Mouse (Mus musculus) T-helper 17 cell (primary cell): Measurements from ENCODE around the gene Thap8.

Experiments used
- in situ Hi-C, 2 experiments: fragments of 300-600 bp; cut with MboI, MseI; formaldehyde crosslinking; loops; 1 replicate in 1 of 2; 2 replicates in 1 of 2; pipeline ENCODE4 v1.15.1; 2025; ENCODE audit warnings: high pct_unique_total_duplicates in 2 of 2

Thap8 gene

DNA sequence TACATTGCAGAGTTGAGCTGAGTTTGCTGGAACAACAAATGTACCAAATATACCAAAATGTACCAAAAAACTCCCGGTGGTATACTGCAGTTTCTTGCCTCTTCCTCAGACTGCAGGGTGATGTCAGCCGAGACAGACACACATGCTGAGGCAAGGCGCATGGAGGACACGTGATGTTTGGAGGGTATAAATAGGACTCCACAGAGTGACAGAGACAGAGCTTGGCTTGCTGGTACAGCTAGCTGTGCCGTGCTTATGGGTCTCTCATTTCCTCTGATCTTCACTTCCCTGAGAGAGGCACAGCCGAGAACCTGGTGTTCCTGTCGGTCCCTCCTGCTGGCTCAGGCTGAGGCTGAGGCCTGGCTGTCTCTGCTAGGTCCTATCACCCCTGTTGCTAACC lies 2.8 kb downstream of the Thap8 start:
- in situ Hi-C loops: no loop called here

DNA sequence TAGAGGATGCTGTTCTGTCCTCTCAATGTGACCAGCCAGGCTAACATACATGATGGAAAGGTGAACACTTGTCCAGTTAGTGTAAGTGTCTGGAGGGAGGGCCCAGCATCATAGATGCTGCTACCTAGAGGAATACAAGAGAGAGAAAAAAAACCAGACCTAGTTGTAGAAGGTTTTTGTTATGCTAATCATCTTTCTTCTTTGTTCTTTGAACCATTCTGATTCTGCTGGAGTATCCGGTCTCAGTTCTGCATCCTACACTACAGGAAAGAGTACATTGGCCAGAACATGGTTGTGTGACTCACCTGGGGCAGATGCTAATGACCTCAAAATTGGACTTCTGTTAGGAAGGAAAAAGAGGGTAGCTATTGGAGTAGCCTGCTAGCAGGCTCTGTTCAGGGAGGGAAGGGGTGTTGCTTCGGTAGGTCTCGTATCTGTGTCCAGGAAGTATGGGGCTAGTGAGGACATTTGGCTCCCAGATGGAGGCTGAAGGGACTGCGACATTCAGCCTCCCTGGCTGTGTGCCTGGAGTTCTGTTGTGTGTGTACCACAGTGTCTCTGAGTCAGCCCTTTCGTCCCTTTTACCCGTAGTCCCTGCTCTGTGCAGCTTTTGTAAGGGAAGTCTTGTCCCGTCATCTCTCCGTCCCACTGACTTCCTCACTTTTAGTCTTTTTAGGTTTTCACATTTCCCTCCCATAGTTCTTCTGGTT lies 7.0 kb downstream of the Thap8 start:
- in situ Hi-C loops: no loop called here

DNA sequence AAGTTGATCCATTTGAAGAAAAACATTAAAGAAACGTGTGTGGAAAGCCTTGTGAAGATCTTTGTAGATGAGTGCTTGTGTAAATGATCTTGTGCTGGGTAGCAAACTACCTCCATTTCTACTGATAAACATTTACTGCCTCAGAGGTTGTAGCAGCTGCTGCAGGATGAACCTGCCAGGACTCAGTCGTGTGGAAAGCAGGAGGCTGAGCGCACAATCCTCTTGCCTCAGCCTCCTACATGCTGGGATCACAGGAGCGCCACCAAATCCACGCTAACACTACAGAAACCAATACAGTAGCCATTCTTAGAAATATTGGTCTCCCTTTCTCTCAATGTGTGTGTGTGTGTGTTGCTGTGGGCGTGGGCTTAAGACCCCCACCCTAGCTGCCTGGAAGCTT lies 8.2 kb downstream of the Thap8 start:
- in situ Hi-C loops: no loop called here

DNA sequence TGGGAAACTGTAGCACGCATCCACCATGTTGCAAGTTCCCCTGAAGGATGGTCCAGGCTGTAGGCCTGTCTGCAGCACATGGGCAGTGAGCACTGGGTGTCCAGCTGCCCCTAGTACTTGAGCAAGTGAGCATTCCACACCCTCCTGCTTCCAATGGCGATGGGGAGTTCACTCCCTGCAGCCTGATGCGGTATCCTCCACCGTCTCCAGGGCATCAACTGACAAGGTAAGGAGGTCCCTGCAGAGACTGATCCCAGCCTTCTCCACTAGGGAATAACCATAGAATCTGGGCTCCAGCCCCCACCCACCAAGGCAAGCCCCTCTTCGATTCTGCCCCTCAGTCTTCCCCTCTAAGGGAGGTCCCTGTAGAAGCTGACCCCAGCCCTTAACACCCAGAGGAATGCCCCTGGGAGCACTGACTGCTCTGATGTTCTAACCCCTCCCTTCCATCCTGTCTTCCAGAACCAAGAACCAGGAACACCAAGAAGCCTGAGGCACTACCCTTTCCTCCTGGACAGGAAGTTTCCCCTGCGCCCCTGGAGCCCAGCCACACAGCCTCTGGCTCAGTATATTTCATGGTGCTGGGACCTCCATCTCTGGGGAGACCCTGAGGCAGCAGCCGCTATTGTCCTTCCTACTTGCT lies 9.3 kb downstream of the Thap8 start:
- in situ Hi-C loops: no loop called here

DNA sequence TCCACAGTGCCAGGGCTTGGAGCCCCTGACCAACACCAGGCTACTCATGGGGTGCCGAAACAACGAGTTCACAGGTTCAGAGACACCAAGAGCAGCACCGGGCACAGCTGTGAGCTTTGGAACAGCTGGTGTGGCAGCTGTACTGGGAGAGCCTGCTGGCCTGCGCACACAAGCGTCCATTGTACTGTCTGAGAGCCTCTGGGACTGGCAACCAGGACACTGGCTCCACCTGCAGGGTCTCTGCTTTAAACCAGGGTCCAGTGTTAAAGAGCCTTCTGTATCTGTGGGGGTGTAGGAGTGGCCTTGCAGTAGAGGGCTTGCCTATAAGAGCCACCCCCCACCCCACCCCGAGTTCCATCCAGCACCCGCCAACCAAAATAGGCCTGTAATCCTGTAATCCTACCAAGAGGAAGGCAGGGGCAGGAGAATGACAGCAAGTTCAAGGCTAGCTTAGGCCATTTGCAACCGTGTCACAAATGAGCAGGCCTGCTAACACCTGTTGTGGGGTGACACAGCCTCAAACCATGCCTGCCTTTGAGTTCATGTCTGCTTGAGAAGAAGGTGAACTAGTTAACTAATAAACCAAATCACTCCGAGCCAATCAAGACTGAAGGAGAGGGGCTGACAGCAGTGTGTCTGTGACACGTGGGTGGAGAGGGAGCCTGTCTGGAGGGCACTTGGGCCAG lies 10.0 kb downstream of the Thap8 start:
- in situ Hi-C loops: no loop called here

DNA sequence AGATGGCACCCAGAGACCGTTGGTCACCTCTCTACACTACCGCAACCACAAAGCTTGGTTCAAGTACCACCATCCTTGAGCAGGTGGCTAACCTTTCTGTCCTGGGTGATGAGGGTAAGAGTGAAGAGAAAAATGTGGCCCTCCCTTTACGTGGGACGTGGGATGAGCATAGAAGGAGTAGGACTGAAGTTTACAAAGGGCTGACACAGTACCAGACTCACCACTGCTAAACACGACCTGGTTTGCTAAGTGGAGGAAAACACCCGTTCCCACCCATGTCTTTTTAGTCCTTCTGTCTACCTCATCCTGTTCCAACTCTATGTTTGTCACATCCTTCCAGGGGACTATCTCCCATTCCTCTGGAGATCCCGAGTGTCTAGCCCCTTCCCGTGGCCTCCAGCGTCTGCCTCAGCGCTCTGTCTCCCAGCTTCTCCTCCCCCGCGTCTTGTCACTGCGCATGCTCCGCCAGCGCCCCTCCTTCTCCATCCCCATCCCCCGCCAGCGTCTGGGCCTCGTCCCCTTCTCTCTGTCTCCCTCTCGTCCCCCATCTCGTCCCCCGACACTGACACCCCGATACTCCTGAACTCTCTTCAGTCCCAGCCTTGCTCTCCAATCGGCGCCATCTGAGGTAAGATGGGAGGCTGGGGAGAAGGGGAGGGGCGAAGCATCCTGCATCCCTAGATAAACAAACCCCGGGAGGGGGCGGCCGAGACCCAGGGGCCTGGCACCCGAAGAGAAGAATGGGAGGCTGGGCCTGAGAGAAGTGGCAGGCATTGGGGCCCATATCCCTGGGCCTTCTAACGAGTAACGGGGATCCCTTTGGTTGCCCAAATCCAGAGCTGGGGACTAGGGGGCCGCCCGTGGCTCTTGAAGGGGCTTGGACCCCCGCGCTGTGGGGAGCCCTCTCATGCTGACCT lies 11.6 kb downstream of the Thap8 start, which contains the start of gene Clip3:
Gene Clip3, plus strand, starts transcription at position 514 of the 917 bp plus-strand sequence.
- in situ Hi-C loops: no loop called here

DNA sequence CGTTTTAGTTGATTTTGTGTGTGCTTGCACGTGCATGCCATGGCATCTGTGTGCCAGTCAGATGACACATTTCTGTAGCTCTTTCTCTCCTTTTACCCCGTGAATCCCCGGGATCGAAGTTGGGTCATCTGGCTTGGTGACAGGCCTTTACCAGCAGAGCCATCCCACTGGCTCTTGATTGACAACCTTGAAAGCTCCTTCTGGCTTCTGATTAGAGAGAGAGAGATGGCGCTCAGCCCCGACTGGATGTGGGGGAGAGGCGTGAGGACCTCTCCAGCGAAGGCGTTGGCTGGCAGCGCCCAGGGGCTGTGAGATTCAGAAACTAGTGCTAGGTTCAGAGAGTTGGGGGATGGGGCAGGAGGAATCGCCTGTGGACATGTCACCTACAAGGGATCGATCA lies 13.9 kb downstream of the Thap8 start:
- in situ Hi-C loops: no loop called here

DNA sequence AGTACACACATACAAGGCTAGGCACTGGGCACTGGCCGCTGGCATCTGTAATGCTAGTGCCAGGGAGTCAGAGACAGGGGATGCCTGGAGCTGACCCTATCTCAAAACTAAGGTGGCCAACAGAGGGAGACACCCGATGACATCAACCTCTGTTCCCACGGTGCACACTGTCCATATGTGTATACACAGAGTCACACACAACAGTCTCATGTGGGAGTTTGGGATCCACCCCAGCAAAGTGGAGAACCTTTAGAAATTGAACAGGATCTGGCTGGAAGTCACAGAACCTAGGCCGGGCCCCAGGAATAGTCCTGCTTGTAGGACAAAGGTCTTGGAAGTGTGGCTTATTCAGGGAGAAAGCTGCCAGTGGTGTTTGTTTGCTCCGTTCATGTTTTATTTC lies 14.4 kb downstream of the Thap8 start:
- in situ Hi-C loops: no loop called here

DNA sequence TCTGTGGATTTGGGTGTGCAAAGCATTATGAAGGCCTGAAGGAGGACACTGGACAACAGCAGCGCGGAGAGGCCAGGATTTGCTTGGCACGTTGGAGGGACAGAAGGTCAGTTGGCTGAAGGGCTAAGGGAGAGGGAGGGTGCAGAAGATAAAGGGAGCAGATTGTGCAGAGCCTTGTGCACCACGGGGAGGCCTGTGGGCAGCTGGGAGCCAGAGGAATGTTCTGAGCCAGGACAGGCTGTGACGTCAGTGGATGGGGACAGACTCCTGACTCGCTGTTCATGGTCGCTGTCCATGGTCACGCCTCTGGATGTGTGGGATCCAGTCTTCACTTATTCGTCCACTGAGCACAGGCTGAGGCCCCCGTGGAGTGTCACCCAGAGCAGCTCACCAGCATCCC lies 15.2 kb downstream of the Thap8 start:
- in situ Hi-C loops: no loop called here

DNA sequence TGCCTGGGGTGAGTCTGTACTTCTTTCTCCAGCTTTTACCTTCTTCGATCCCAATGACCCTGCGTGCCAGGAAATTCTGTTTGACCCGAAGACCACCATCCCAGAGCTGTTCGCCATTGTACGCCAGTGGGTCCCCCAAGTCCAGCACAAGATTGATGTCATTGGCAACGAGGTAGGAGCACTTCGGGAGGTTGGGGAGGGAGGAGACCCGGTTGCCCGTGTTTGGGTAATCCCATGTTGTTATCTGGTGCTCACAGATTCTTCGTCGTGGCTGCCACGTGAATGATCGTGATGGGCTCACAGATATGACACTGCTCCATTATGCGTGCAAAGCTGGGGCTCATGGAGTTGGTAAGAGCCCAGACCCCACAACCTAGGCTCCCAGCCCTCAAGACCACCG lies 16.9 kb downstream of the Thap8 start:
- in situ Hi-C loops: no loop called here

DNA sequence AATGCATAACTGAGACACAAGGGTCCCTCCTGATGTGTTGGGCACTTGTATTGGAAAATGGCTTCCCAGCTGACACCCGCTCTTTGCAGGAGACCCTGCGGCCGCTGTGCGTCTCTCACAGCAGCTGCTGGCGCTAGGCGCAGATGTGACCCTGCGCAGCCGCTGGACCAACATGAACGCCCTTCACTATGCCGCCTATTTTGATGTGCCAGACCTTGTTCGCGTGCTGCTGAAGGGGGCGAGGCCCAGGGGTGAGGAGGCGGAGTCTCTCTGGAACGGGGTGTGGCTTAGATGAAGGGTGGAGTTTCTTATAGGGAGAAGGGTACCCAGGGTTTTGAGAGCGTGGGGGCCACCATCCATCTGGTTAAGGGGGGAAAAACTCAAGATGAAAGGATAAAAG lies 17.4 kb downstream of the Thap8 start:
- in situ Hi-C loops: no loop called here

DNA sequence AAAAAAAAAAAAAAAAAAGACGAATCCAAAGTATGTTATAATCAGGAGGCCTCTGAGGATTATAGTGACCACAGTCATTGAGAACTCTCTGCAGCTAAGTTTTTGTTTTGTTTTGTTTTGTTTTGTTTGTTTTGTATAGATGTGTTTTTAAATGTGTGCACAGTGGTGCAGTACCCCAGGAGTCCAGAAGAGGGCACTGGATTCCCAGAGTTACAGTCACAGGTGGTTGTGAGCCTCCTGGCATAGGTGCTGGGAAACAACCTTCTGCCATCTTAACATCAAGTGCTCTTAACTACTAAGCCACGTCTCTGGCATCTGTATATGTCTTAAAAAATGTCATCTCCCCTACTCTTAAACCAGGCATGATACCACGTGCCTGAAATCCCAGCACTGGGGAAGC lies 21.0 kb downstream of the Thap8 start:
- in situ Hi-C loops: no loop called here

DNA sequence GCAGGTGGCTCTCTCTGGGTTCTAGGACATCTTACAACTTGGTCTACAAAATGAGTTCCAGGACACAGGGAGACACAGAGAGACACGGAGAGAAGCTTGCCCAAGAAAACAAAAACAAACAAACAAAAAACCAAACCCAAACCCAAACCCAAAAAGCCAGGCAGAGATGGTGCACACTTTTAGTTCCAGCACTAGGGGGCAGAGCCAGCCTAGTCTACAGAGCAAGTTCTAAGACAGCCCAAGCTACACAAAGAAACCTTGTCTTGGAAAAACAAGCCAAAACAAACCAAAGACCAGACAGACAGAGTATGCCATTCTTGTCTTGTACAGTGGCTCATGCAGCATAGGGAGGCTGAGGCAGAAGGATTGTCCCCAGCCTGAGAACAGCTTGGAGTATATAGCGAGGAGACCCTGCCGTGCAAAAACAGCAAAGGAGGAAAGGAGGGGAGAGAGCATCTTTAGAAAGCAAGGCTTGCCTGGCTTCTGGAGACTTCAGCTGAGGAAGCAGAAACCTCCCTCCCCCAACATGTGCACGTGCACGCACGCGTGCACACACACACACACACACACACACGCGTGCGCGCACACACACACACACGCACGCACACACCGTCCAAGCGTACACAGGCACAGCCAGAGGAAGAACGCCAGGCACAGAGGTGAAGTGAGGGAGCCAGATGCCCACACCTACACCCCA lies 26.3 kb downstream of the Thap8 start:
- in situ Hi-C loops: no loop called here

DNA sequence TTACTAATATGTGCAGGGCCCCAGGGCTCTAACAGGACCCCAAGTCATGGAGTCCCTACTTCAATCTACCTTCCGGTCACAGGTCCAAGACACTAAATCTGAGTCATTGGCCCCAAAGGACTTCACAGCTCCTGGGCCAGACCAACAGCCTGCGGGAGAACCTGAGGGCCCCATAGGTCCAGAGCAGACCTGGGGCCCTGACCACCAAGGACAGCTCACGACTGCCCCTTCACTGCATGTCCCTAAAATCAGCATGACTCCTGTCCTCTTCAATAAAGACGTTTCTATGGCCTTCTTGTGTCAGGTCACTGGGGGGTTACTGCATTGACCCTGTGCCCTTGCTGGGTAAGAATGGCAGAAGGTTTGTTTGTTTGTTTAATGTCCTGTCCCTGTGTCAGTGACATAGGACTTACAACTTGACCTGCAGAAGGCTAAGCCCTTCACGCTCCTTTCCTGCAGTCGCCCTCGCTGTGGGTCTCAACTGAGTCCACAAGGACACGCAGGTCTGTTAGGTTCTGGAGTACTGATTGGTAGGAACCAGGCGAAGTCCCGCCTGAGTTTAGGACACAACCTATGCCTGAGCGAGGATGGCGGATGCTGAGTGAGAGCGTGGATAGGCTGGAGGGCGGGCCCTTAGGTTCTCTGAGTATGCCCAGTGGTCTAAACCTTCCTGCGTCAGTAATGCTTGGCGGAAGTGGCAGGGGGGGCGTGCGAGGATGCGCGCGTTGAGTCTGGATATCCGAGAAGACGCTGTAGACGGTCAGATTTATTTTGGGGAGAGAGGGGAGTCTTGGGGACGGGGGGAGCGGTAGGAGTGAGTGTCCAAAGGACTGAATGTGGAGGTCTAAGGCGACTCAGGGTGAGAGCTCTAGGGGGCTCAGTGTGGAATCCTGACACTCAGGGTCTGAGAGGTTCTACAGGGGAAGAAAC lies 28.4 kb downstream of the Thap8 start, which contains the start of gene Alkbh6:
Gene Alkbh6, plus strand, starts transcription at position 642 of the 930 bp plus-strand sequence.
- in situ Hi-C loops: no loop called here

DNA sequence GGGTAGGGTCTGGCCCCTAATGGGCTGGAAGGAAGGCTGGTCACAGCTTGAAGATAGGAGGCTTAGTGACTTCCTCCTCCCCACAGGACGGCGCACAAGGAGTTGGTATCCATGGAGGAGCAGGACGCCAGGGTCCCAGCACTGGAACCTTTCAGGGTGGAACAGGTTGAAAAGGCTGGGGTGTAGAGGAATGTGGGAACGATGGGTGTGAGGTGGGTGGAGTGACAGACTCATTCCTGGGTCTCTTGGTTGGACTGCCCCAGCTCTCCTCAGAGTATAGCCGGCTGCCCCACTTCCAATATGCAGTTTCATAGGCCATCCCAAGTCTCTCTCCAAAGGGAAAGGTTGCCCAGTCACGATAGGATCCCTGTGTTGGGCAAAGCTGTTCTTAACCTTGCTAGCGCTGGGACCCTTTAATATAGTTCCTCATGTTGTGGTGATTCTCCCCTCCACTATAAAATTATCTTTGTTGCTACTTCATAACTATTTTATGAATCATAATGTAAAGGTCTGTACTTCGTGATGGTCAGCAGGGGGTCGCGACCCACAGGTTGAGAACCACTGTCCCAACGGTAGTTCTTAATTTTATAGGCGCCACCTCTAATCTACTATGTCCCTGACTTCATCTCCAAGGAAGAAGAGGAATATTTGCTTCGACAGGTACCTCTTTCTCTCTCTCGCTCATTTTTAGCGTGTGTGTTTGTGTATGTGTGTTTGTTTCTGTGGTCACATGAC lies 29.7 kb downstream of the Thap8 start:
- in situ Hi-C loops: no loop called here

DNA sequence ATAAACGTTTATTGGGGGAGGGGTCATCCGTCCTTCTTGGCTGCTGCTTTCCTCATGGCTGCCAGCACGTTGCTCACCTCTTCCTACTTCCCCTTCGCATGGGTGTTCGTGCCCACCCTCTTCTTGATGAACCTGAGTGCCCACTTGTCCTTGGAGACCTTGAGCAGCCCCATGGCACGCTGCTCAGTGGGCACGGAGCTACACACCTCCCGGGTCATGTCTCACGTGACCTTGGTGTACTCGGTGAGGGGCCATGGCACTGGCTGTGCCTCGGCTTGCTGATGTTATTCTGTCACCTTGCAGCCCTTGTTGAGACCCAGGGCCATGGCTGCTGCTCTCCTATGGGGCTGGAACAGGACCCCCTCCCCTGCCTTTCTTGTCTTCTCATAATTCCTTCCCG lies 30.2 kb downstream of the Thap8 start:
- in situ Hi-C loops: no loop called here

DNA sequence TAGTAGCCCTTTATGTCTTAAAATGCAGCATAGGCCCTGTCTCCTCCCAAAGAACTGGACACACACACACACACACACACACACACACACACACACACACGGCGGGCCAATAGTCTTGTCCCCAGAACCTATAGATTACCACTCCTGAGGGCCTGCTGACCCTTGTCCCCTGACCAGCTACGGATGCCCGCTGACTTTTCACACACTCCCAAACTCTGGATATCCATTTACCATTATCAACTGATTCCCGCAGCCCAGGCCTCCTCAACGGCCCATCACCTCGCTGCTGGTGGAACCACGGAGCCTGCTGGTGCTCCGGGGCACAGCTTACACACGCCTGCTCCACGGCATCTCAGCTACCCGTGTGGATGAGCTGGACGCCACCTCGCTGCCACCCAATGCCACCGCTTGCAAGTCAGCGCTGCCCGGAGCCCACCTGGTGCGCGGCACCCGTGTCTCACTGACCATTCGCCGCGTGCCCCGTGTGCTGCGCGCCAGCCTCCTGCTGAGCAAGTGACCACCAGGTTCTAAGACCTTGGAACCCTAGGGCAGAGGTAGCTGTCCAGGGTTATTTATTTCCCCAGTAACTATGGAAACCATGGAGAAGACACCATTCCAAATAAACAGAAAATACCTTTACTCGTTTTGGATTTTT lies 33.9 kb downstream of the Thap8 start:
- in situ Hi-C loops: no loop called here

DNA sequence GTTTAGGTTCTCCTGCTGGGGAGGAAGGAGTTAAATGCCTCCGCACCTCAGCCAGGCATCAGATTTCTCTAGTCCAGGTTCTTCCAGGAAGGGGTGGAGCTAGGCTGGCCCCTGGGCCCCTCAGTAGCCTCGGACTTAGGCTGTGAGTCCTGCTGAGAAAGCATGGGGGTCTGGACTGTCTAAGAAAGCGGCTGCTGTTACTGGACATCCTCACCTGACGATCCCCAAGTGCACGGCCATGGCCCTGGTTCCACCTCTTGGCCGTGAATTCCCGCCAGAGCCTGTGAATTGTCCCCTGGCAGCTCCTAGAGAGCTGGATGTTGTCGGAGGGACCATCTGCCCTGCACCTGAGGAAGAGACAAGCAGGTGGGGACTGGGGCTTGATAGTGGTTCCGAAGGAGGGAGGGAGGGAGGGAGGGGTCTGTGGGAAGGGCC lies 34.8 kb downstream of the Thap8 start, which contains the start of gene Syne4:
Gene Syne4, plus strand, starts transcription at position 87 of the 435 bp plus-strand sequence.
- in situ Hi-C loops: no loop called here
